Mouse (Mus musculus): Measurements from ENCODE around the gene Miga1.

- TF ChIP-seq POLR2A (IDR thresholded peaks at IDR 0.05; ENCODE audit: low read depth, low read length), result no peak
- TF ChIP-seq CTCF (conservative IDR thresholded peaks at IDR 0.05; ENCODE audit: insufficient read depth, insufficient read length, low read depth, low read length), result no peak
Measured at GRCm38 (mm10) chr3:152288276-152288675, 51.9 kb downstream of the Miga1 start.
